Mouse (Mus musculus): ENCODE measurements around the gene Tfpi2.

Tfpi2 gene

GRCm38 (mm10) chr6:3916015-3916414 is 72.7 kb downstream of the Tfpi2 start:
- no peak for DNase-seq (ENCODE audit: low spot score in 2 of 2)
